Mouse (Mus musculus): Measurements from ENCODE around the gene Siah2. TPM values are rescaled to one million over a fixed set of nuclear protein-coding genes. Genes with fewer than 3 reads are reported as not detected.
A peak's percentile ranks its signal among the peaks of the same experiment; 100 is the strongest.

The Siah2 gene
- polyA plus RNA-seq, 1 experiment from 2014 or later: 5.5 TPM

DNA sequence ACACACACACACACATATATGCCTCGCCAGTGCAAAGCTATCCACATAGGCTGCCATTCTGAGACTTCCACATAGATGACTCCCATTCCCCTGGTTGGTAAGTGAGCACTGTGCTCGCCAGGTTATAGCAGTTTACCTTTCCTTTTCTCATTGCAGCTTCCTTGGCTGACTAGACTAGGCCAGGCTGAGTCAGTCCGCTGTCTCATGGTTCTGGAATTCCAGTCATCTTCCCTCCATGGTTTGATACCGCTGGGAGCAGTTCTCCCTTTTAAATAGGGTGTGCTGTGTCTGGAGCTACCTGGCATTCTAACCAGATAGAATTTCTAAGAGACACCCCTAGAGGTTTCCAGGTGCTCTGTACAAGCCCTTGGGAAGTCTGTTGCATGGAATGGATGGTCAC, 46.0 kb downstream of the Siah2 start:
- Histone ChIP-seq H3K9ac (ENCODE audit: low read depth, low read length) (no peak overlapping the region), H3K4me3 (replicated peaks; ENCODE audit: low read depth, low read length) (no peak overlapping the region), H3K27me3 (ENCODE audit: insufficient read depth, low read length) (no peaks in the 10 kb centered on the region), H3K9me3 (replicated peaks; ENCODE audit: low read length) (no peaks in the 10 kb centered on the region), H3K4me1 (replicated peaks; ENCODE audit: insufficient read depth, low read length) (no peaks in the 10 kb centered on the region), H3K4me2 (ENCODE audit: low read length) (no peak overlapping the region), H3K27ac (no peak overlapping the region), H3K36me3 (ENCODE audit: insufficient read depth, low read length) (no peaks in the 10 kb centered on the region)
- WGBS: 85% methylated on average over 4 of the region's 4 CpGs
- no peak for TF ChIP-seq CTCF (IDR thresholded peaks at IDR 0.05; ENCODE audit: low read depth)
- DNase-seq (ENCODE audit: low spot score): no peak
- no peak for ATAC-seq (replicated peaks; ENCODE audit: low FRiP score, low read depth)

DNA sequence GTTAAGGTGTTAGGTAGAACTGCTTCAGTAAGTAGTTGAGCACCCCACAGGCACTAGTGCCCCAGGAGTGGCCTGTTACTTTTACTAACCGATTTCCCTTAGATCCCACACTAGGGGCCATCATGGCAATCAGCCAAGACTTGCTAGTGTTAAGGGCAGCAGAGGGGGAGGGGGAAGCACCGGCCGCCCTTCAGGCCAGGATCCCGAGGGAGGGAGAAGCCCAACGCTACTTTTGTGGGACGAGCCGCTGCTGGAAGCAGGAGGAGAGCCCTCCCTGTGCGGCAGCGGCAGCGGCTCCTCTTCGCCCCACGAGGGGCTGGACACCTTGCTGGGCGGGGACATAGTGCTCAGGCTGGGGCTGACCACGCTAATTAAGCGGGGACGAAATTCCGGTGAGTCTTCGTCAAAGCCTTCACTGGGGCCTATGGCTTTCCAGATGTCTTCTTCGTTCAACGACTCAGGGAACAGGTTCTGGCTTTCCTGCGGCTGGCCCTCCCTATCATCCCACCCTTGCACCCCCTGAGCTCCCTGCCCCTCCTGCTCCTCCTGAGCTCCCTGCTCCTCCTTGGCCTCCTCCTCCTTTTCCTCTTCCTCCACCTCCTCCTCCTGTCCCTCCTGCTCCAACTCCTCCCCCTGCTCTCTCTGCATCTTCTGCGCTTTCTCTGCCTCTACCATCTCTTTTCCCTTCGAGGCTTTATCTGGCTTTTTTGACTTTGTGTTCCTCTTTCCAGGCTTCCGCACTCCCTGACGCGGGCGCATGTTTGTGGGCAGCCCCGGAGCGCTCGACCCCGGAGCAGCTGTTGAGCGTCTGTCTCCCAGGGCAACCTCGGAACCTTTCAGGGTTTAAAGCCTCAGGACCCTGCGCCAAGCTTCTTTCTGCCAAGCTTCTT, 55.5 kb downstream of the Siah2 start, which contains the start of gene Erich6:
Gene Erich6, minus strand, starts transcription at position 802 of the 890 bp plus-strand sequence.
- Histone ChIP-seq H3K4me3 (replicated peaks; ENCODE audit: low read depth, low read length) (peak within 1 kb of the TSS; percentile 43), H3K4me1 (replicated peaks; ENCODE audit: insufficient read depth, low read length) (0 out of 2 replicates have a peak, but pooled peaks cover 4% of the 10 kb centered on the region), H3K36me3 (ENCODE audit: insufficient read depth, low read length) (no peaks in the 10 kb centered on the region), H3K27ac (0 out of 2 replicates have a peak within 1 kb of the TSS, but pooled peaks have one; percentile 13), H3K27me3 (ENCODE audit: insufficient read depth, low read length) (no peaks in the 10 kb centered on the region), H3K9ac (ENCODE audit: low read depth, low read length) (peak within 1 kb of the TSS; percentile 54), H3K4me2 (ENCODE audit: low read length) (peak within 1 kb of the TSS; percentile 96), H3K9me3 (replicated peaks; ENCODE audit: low read length) (no peaks in the 10 kb centered on the region)
- under 1% methylated on average over 34 of the region's 34 CpGs for WGBS
- DNase-seq (ENCODE audit: low spot score) (peak; percentile 56), ATAC-seq (replicated peaks; ENCODE audit: low FRiP score, low read depth) (peak; percentile 80)
- TF ChIP-seq CTCF (IDR thresholded peaks at IDR 0.05; ENCODE audit: low read depth): no peak

DNA sequence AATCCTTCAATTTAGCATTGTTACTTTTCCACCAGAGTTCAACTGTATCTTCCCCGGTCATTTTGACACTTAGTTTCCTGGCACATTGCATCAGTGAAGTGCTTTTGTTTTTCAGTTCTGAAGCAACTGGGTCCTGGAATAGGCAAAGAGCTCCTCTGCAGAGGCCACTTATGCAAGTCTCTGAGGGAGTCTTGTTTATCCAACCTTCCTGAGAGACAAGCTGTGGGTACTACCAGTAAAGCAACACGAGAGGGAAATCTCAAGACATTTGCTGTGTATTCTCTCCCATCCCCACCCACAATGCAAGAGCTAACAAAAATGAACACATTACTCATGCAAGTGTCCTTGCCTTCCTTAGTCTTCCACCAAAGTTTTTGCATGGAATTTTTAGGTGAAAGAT, 60.5 kb downstream of the Siah2 start:
- Histone ChIP-seq H3K9ac (ENCODE audit: low read depth, low read length) (no peak overlapping the region), H3K4me1 (replicated peaks; ENCODE audit: insufficient read depth, low read length) (no peaks in the 10 kb centered on the region), H3K9me3 (replicated peaks; ENCODE audit: low read length) (no peaks in the 10 kb centered on the region), H3K4me2 (ENCODE audit: low read length) (no peak overlapping the region), H3K4me3 (replicated peaks; ENCODE audit: low read depth, low read length) (no peak overlapping the region), H3K27me3 (ENCODE audit: insufficient read depth, low read length) (no peaks in the 10 kb centered on the region), H3K27ac (no peak overlapping the region), H3K36me3 (ENCODE audit: insufficient read depth, low read length) (no peaks in the 10 kb centered on the region)
- TF ChIP-seq CTCF (IDR thresholded peaks at IDR 0.05; ENCODE audit: low read depth): no peak
- DNase-seq (ENCODE audit: low spot score) (no peak), ATAC-seq (replicated peaks; ENCODE audit: low FRiP score, low read depth) (no peak)
- WGBS: 75% methylated on average over 2 of the region's 2 CpGs

DNA sequence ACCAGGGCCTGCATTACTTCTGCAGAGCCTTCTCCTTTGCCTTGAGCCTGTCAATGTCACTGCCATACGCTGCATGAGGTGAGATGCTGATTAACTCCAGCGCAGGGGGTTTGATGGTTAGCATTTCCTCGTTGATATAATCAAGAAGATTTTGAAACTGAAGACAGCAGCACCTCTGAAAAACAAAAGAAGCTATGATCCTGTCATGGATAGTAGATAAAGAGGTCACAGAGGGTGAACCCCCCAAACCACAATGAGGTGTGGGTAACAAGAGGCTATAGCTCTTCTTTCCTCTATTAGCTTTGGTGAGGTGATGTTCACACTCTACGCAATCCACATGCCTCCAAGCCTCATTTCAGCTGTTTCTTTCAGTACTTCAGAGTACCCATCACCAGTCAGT, 67.2 kb downstream of the Siah2 start:
- Histone ChIP-seq H3K27me3 (ENCODE audit: insufficient read depth, low read length) (no peaks in the 10 kb centered on the region), H3K4me3 (replicated peaks; ENCODE audit: low read depth, low read length) (no peak overlapping the region), H3K4me1 (replicated peaks; ENCODE audit: insufficient read depth, low read length) (no peaks in the 10 kb centered on the region), H3K36me3 (ENCODE audit: insufficient read depth, low read length) (no peaks in the 10 kb centered on the region), H3K27ac (no peak overlapping the region), H3K4me2 (ENCODE audit: low read length) (no peak overlapping the region), H3K9me3 (replicated peaks; ENCODE audit: low read length) (no peaks in the 10 kb centered on the region), H3K9ac (ENCODE audit: low read depth, low read length) (no peak overlapping the region)
- TF ChIP-seq CTCF (IDR thresholded peaks at IDR 0.05; ENCODE audit: low read depth): no peak
- 91% methylated on average over 4 of the region's 4 CpGs for WGBS
- no peak for DNase-seq (ENCODE audit: low spot score)
- ATAC-seq (replicated peaks; ENCODE audit: low FRiP score, low read depth): no peak

Other genes starting within 250 kb of the Siah2 start
- gene Eif2a, start 166.6 kb downstream of the Siah2 start, polyA plus RNA-seq (2015; fragmentation: Nextera tagmentation; extraction: Ambion mirVana): 51.5 and 55.8 TPM in 2 replicates
- gene Serp1, start 166.5 kb downstream of the Siah2 start, polyA plus RNA-seq (2015; fragmentation: Nextera tagmentation; extraction: Ambion mirVana): 142 and 159 TPM in 2 replicates
- gene Selenot, start 115.8 kb downstream of the Siah2 start, polyA plus RNA-seq (2015; fragmentation: Nextera tagmentation; extraction: Ambion mirVana): 24.9 and 29.0 TPM in 2 replicates
- gene Erich6, start 55.2 kb downstream of the Siah2 start, polyA plus RNA-seq (2015; fragmentation: Nextera tagmentation; extraction: Ambion mirVana): not detected in 2 replicates
- not detected in 2 replicates for gene Mindy4b-ps, start 129.9 kb upstream of the Siah2 start, polyA plus RNA-seq (2015; fragmentation: Nextera tagmentation; extraction: Ambion mirVana)
- gene Clrn1, start 192.9 kb upstream of the Siah2 start, polyA plus RNA-seq (2015; fragmentation: Nextera tagmentation; extraction: Ambion mirVana): 1.1 TPM in 2 replicates

Measured in kidney, postnatal 0 days (tissue).